Mouse (Mus musculus): Measurements from ENCODE around the gene Nemp1. TPM values are rescaled to one million over a fixed set of nuclear protein-coding genes. Genes with fewer than 3 reads are reported as not detected.
A peak's percentile ranks its signal among the peaks of the same experiment; 100 is the strongest.
"Not testable (repeated sequence)": the region's sequence is repeated elsewhere in the genome, so short reads cannot be mapped to it uniquely, and the experiment has no call there.

The Nemp1 gene
- polyA plus RNA-seq, 1 experiment: not detected

GRCm38 (mm10) chr10:127642772-127643552 is 23.7 kb upstream of the Nemp1 start, which contains the start of gene Stat6:
Stat6 (plus strand) TSS chr10:127642986.
- TF ChIP-seq CTCF (IDR thresholded peaks at IDR 0.05; ENCODE audit: insufficient read depth, low read depth, low read length) (no peak), POLR2A (IDR thresholded peaks at IDR 0.05; ENCODE audit: insufficient read depth, low read depth, low read length) (no peak)
- H3K4me1 ChIP-seq (ENCODE audit: control insufficient read depth, insufficient read depth, low read length): peaks cover 20% of the 10 kb centered on the region
- peak within 1 kb of the TSS; percentile 9 for H3K27ac ChIP-seq (ENCODE audit: insufficient read depth, low read depth, low read length)
- WGBS: 25% methylated on average over 37 of the region's 37 CpGs
- peak within 1 kb of the TSS; percentile 42 for H3K4me3 ChIP-seq (ENCODE audit: insufficient read depth, low read depth, low read length)

GRCm38 (mm10) chr10:127643553-127644238 is 23.0 kb upstream of the Nemp1 start:
- no peak for TF ChIP-seq POLR2A (IDR thresholded peaks at IDR 0.05; ENCODE audit: insufficient read depth, low read depth, low read length)
- TF ChIP-seq CTCF (IDR thresholded peaks at IDR 0.05; ENCODE audit: insufficient read depth, low read depth, low read length): no peak
- Histone ChIP-seq H3K4me3 (ENCODE audit: insufficient read depth, low read depth, low read length) (peak overlapping the region; percentile 42), H3K4me1 (ENCODE audit: control insufficient read depth, insufficient read depth, low read length) (peaks cover 20% of the 10 kb centered on the region), H3K27ac (ENCODE audit: insufficient read depth, low read depth, low read length) (no peak overlapping the region)
- WGBS: 11% methylated on average over 25 of the region's 25 CpGs

DNA sequence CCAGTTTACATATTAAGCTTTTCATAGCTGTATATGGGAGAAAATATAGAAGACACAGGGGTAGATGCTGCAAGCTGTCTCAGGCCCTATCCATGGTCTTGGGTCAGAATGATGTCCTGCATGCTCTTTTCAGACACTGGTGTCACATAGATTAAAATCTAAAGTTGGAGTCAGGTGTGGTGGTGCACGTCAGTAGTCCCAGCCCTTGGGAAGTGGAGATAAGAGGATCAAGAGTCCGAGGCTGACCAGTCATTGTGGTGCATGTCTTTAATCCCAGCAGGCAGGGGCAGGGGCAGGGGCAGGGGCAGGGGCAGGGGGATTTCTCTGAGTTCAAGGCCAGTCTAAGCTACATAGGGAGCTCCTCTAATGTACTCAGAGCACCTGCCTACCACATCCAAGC is 20.9 kb upstream of the Nemp1 start:
- WGBS: 79% methylated on average over 2 of the region's 2 CpGs
- H3K4me1 ChIP-seq (ENCODE audit: control insufficient read depth, insufficient read depth, low read length): peaks cover 20% of the 10 kb centered on the region
- H3K4me3 ChIP-seq (ENCODE audit: insufficient read depth, low read depth, low read length): no peak overlapping the region
- H3K27ac ChIP-seq (ENCODE audit: insufficient read depth, low read depth, low read length): no peak overlapping the region
- no peak for TF ChIP-seq POLR2A (IDR thresholded peaks at IDR 0.05; ENCODE audit: insufficient read depth, low read depth, low read length)

DNA sequence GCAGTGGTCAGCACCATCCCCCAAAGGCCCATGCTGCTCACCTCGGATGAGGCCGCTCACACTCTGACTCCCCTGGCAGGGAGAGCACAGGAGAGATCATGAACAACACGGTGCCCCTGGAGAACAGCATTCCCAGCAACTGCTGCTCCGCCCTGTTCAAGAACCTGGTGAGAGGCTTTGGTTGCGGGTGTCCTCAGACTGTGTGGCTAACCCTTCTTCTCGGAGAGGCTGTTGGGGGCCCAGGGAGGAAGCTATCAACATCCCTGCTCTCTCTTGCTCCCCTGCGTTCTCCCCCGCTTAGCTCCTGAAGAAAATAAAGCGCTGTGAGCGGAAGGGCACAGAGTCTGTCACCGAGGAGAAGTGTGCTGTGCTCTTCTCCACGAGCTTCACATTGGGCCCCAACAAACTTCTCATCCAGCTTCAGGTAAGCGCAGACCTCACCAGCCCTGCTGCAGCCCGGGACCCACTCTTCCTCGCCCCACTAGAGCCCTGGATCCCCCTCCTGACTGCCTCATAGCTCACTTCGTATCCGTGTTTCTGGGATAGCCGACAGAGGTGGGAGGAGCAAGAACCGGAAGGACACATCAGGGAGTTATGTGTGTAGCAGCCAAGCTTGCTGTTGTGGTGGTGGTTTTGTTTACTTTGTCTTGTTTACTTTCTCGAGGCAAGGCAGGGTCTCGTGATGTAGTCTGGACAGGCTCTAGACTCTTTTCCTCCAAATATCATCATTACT is 13.6 kb upstream of the Nemp1 start:
- TF ChIP-seq CTCF (IDR thresholded peaks at IDR 0.05; ENCODE audit: insufficient read depth, low read depth, low read length): no peak
- 50% methylated on average over 21 of the region's 21 CpGs for WGBS
- H3K4me3 ChIP-seq (ENCODE audit: insufficient read depth, low read depth, low read length): peak overlapping the region; percentile 39
- no peaks in the 10 kb centered on the region for H3K4me1 ChIP-seq (ENCODE audit: control insufficient read depth, insufficient read depth, low read length)
- H3K27ac ChIP-seq (ENCODE audit: insufficient read depth, low read depth, low read length): no peak overlapping the region

DNA sequence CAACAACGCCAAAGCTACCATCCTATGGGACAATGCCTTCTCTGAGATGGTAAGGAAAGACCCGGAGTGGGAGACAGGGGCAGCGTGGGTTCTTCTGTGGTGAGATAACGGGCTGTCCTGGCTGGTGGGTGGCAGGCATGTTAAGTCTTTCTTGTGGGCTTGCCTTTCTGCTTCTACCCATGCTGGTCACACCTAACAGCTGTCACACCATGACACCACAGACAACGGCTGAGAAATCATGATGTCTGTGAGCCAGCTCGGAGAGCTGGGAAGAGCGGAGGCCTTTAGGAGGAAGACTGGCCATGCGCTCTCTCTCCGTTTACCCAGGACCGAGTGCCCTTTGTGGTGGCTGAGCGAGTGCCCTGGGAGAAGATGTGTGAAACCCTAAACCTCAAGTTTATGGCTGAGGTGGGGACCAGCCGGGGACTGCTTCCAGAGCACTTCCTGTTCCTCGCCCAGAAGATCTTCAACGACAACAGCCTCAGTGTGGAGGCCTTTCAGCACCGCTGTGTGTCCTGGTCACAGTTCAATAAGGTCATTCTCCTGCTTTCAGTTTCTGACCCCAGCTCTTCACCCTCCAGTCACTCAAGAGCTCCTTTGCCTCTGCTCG is 11.6 kb upstream of the Nemp1 start:
- Histone ChIP-seq H3K4me1 (ENCODE audit: control insufficient read depth, insufficient read depth, low read length) (peaks cover 9% of the 10 kb centered on the region), H3K27ac (ENCODE audit: insufficient read depth, low read depth, low read length) (no peak overlapping the region), H3K4me3 (ENCODE audit: insufficient read depth, low read depth, low read length) (no peak overlapping the region)
- 89% methylated on average over 16 of the region's 16 CpGs for WGBS
- TF ChIP-seq CTCF (IDR thresholded peaks at IDR 0.05; ENCODE audit: insufficient read depth, low read depth, low read length) (no peak), POLR2A (IDR thresholded peaks at IDR 0.05; ENCODE audit: insufficient read depth, low read depth, low read length) (no peak)

GRCm38 (mm10) chr10:127657617-127658016 is 9.1 kb upstream of the Nemp1 start:
- H3K4me3 ChIP-seq (ENCODE audit: insufficient read depth, low read depth, low read length); H3K27ac ChIP-seq (ENCODE audit: insufficient read depth, low read depth, low read length): not testable (repeated sequence)
- 60% methylated on average over 6 of the region's 6 CpGs for WGBS
- H3K4me1 ChIP-seq (ENCODE audit: control insufficient read depth, insufficient read depth, low read length): peaks cover 30% of the 10 kb centered on the region

DNA sequence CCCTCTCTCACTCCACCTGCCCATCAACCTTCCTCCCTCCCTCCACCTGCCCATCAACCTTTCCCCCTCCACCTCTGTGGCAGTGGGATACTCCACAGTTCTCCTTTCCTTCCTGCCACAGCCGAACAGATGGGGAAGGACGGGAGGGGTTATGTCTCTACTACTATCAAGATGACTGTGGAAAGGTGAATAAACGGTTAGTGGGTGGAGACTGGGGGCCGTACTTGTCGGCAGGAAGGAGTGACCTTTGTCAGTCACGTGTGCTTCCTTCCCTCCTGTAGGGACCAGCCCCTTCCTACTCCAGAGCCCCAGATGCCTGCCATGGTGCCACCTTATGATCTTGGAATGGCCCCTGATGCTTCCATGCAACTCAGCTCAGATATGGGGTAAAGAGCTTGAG is 8.6 kb upstream of the Nemp1 start:
- Histone ChIP-seq H3K4me3 (ENCODE audit: insufficient read depth, low read depth, low read length) (no peak overlapping the region), H3K4me1 (ENCODE audit: control insufficient read depth, insufficient read depth, low read length) (peaks cover 35% of the 10 kb centered on the region), H3K27ac (ENCODE audit: insufficient read depth, low read depth, low read length) (no peak overlapping the region)
- 37% methylated on average over 6 of the region's 6 CpGs for WGBS
- TF ChIP-seq POLR2A (IDR thresholded peaks at IDR 0.05; ENCODE audit: insufficient read depth, low read depth, low read length): no peak
- TF ChIP-seq CTCF (IDR thresholded peaks at IDR 0.05; ENCODE audit: insufficient read depth, low read depth, low read length): no peak

- Histone ChIP-seq H3K27ac (ENCODE audit: insufficient read depth, low read depth, low read length) (no peak overlapping the region), H3K4me1 (ENCODE audit: control insufficient read depth, insufficient read depth, low read length) (peaks cover 48% of the 10 kb centered on the region), H3K4me3 (ENCODE audit: insufficient read depth, low read depth, low read length) (no peak overlapping the region)
- no peak for TF ChIP-seq POLR2A (IDR thresholded peaks at IDR 0.05; ENCODE audit: insufficient read depth, low read depth, low read length)
- no peak for TF ChIP-seq CTCF (IDR thresholded peaks at IDR 0.05; ENCODE audit: insufficient read depth, low read depth, low read length)
- WGBS: 39% methylated on average over 1 of the region's 1 CpGs
Measured at GRCm38 (mm10) chr10:127659551-127659950, 7.2 kb upstream of the Nemp1 start.

Data from olfactory bulb, adult 2 months (tissue).